Mouse (Mus musculus): ENCODE data around the gene Hist2h2be. TPM values are rescaled to one million over a fixed set of nuclear protein-coding genes. Genes with fewer than 3 reads are reported as not detected.

Gene Hist2h2be
- polyA plus RNA-seq, 1 experiment = 0.14 TPM

DNA sequence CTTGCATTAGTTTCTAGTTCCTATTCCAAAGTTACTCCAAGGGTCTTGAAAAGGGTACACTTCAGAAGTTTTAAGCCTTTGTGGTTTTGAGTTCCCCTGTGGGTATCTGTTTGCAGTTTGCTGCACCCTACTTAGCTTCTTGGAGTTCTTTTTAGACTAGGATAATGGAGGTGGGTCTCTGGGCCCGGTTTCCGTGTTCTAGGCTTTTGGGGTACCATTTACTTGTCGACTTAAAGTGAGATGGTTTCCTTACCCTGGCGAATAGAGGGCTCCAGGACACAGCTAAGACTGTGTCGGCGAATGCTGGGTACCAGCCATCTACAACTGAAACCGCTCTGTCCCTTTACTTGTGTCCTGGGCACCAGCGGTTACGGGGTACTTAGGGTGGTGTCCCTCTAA, 720 bp downstream of the Hist2h2be start:
- H3K27me3 ChIP-seq (ENCODE audit: control insufficient read depth) = no peaks in the 10 kb centered on the region
- no peaks in the 10 kb centered on the region for H3K9me3 ChIP-seq (ENCODE audit: control insufficient read depth, low read length)
- peaks cover 32% of the 10 kb centered on the region for H3K36me3 ChIP-seq (ENCODE audit: control insufficient read depth)
- peaks cover 78% of the 10 kb centered on the region for H3K4me1 ChIP-seq (ENCODE audit: control insufficient read depth)
- TF ChIP-seq TAL1 (IDR thresholded peaks at IDR 0.05; ENCODE audit: low read length) (no peak), GATA1 (IDR thresholded peaks at IDR 0.05; ENCODE audit: low read length) (no peak)
- H3K4me3 ChIP-seq (replicated peaks) = peak overlapping the region; percentile 81

DNA sequence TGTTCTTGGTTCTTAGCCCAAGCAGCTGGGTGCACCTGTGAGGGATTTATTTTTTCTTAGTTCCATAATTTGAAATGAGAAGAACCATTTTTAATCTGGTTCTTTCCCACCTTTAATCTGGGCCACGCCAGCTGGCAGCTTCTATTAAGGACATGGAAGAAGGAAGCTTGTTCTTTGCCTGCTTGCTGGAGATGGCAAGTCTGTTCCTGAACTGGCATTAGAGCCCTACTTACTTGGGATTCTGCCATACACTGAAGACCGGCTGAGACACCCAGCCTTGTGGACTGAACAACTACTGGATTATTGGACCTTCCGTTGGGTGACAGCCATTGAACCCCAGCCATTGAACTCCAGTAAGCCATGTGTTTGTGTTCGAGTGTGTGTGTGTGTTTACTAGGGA, 1.9 kb downstream of the Hist2h2be start:
- TF ChIP-seq GATA1 (IDR thresholded peaks at IDR 0.05; ENCODE audit: low read length) = no peak
- TF ChIP-seq TAL1 (IDR thresholded peaks at IDR 0.05; ENCODE audit: low read length) = no peak
- H3K36me3 ChIP-seq (ENCODE audit: control insufficient read depth) = peaks cover 41% of the 10 kb centered on the region
- peak overlapping the region; percentile 81 for H3K4me3 ChIP-seq (replicated peaks)
- H3K4me1 ChIP-seq (ENCODE audit: control insufficient read depth) = peaks cover 82% of the 10 kb centered on the region
- no peaks in the 10 kb centered on the region for H3K27me3 ChIP-seq (ENCODE audit: control insufficient read depth)
- H3K9me3 ChIP-seq (ENCODE audit: control insufficient read depth, low read length) = no peaks in the 10 kb centered on the region

DNA sequence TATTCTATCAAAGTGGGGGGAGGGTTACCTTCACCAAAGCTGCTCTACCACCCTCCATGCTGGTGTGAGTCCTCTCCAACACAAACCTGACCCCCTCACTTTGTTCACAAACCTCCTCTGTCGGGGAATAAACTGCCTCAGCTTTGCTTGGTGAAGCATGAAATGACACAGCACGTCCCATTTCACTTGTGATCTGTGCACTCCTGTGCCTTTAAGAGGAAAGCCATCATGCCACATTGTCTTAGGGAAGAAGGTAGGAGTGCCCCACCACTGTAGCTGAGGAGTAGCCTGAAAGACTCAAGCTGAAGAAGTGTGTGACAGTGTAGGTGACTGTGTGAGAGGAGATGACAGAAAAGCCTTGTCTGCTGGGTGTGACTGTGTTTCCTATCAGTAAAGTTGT, 4.5 kb downstream of the Hist2h2be start:
- no peaks in the 10 kb centered on the region for H3K9me3 ChIP-seq (ENCODE audit: control insufficient read depth, low read length)
- H3K4me3 ChIP-seq (replicated peaks) = peak overlapping the region; percentile 81
- peaks cover 71% of the 10 kb centered on the region for H3K4me1 ChIP-seq (ENCODE audit: control insufficient read depth)
- H3K27me3 ChIP-seq (ENCODE audit: control insufficient read depth) = no peaks in the 10 kb centered on the region
- TF ChIP-seq GATA1 (IDR thresholded peaks at IDR 0.05; ENCODE audit: low read length) (no peak), TAL1 (IDR thresholded peaks at IDR 0.05; ENCODE audit: low read length) (no peak)
- peaks cover 49% of the 10 kb centered on the region for H3K36me3 ChIP-seq (ENCODE audit: control insufficient read depth)

DNA sequence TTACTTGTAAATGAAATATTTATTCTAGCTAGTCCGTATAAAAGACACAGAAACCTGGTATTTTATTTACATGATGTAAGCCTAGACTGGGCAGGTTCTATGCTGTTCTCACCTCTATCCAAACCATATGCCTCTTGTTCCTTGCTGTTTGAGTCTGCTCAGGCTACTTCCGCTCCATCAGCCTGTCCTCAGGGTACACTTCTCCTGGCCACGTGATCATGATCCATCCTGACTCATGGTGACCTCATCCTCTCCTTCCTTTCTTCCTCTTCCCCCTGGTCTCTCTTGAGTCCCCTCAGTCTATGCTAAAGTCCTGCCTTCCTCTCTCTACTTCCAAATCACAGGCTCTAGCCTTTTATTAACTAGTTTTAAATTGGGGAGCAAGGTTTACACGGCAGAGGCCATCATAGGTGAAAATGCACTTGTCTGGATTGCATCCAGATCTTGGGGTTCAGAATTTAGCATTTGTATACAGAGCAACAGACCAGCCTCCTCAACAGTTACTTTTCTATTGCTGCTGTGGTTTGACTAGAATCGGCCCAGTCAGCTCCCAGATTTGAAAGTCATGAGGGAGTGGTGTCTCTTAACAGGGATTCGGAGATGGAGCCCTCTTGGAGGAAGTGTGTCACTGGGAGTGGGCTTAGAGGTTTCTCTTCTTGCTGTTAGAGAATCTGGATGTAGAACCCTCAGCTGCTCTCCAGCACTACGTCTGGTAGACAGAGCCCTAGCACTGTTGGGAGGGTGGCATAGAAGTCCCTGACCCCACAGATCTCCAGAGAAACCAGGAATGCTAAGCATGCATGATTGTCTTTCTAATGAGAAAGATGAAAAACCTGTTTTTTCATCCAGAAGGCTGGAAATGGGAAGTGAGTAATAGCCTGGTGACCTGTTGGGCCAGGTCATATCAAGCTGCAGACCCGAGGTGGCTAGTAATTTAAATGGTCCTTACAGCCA, 6.1 kb downstream of the Hist2h2be start:
- H3K4me3 ChIP-seq (replicated peaks) = no peak overlapping the region

DNA sequence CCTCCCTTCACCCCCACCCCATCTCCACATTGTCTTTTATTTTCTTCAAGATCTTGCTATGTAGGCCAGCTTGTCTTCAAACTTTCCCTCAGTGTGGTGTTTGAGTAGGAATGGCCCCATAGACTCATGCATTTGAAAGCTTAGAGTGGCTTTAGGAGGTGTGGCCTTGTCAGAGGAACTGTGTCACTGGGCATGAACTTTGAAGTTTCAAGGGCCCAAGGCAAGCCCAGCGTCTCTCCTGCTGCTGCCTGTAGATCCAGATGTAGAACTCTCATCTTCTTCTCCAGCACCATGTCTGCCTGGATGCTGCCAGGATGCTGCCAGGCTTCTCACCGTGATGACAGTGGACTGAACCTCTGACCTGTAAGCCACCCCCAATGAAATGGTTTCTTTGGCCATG, 7.9 kb downstream of the Hist2h2be start:
- H3K4me3 ChIP-seq (replicated peaks) = no peak overlapping the region
- H3K9me3 ChIP-seq (ENCODE audit: control insufficient read depth, low read length) = no peaks in the 10 kb centered on the region
- TF ChIP-seq TAL1 (IDR thresholded peaks at IDR 0.05; ENCODE audit: low read length) (no peak), GATA1 (IDR thresholded peaks at IDR 0.05; ENCODE audit: low read length) (no peak)
- peaks cover 53% of the 10 kb centered on the region for H3K4me1 ChIP-seq (ENCODE audit: control insufficient read depth)
- H3K27me3 ChIP-seq (ENCODE audit: control insufficient read depth) = no peaks in the 10 kb centered on the region
- H3K36me3 ChIP-seq (ENCODE audit: control insufficient read depth) = peaks cover 42% of the 10 kb centered on the region

More for the DNA sequence above, 6.1 kb downstream of the Hist2h2be start:
- Histone ChIP-seq H3K4me1 (ENCODE audit: control insufficient read depth) (peaks cover 67% of the 10 kb centered on the region), H3K9me3 (ENCODE audit: control insufficient read depth, low read length) (no peaks in the 10 kb centered on the region), H3K27me3 (ENCODE audit: control insufficient read depth) (no peaks in the 10 kb centered on the region), H3K36me3 (ENCODE audit: control insufficient read depth) (peaks cover 49% of the 10 kb centered on the region)
- TF ChIP-seq GATA1 (IDR thresholded peaks at IDR 0.05; ENCODE audit: low read length) = no peak

DNA sequence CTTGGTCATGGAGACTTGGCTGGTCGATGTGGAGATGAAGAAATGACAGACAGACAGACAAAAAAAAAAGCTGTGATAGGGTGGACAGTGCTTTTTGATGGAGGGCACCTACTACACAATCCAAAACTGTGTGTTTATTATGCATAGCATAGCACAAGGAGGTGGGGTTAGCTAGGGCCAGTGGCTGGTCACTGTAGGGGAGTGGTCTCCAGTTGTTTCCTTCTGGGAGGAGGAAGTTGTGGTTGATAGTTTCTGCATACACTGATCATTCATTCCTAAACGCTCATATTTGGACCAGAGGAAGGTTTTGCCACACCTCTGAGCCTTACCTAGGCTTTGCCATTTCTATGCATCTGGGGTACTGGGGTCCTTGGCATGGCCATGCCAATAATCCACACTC, 9.5 kb downstream of the Hist2h2be start:
- Histone ChIP-seq H3K27me3 (ENCODE audit: control insufficient read depth) (no peaks in the 10 kb centered on the region), H3K9me3 (ENCODE audit: control insufficient read depth, low read length) (no peaks in the 10 kb centered on the region), H3K36me3 (ENCODE audit: control insufficient read depth) (peaks cover 26% of the 10 kb centered on the region), H3K4me1 (ENCODE audit: control insufficient read depth) (peaks cover 43% of the 10 kb centered on the region), H3K4me3 (replicated peaks) (no peak overlapping the region)
- TF ChIP-seq TAL1 (IDR thresholded peaks at IDR 0.05; ENCODE audit: low read length) (no peak), GATA1 (IDR thresholded peaks at IDR 0.05; ENCODE audit: low read length) (no peak)

DNA sequence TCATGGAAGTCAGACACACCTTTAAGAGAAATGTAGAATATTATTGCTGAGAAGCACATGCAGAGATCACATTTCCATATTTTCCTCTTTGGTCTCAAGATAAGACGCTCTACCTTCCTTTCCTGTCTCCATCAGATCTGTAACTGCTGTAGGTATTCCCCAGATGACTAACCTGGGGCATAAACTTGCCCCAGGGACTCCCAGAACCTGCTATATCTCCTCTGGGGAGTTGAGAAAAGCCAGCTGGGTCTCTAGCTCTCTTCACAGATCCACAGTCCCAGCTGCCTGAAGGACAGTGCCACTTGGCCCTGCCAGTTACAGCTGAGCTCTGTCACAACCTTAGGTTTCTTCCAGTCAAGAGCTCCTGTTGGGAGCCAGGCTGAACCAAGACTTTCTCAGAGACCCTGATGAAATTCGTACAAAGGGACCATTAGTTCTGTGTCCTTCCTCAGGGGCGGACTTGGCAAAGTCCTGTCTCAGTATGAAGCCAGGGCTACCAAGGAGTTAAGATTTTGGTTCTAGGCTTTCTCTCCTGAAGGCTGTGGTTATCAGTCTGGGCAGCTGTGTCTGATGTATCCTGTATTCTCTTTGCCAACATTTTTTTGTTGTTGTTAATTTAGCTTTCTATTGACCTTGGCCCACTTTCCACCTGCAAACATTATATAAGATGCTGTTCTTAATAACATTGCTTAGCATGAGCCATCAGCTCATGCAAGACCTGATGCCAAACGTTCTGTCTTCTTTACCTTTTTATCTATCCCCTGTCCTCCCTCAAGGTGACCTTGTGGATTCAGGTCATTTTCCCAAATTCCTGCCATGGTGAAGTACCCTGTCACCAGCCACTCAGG, 10.2 kb downstream of the Hist2h2be start:
- H3K4me3 ChIP-seq (replicated peaks) = no peak overlapping the region
- peaks cover 22% of the 10 kb centered on the region for H3K36me3 ChIP-seq (ENCODE audit: control insufficient read depth)
- TF ChIP-seq GATA1 (IDR thresholded peaks at IDR 0.05; ENCODE audit: low read length) (no peak), TAL1 (IDR thresholded peaks at IDR 0.05; ENCODE audit: low read length) (no peak)
- no peaks in the 10 kb centered on the region for H3K27me3 ChIP-seq (ENCODE audit: control insufficient read depth)
- no peaks in the 10 kb centered on the region for H3K9me3 ChIP-seq (ENCODE audit: control insufficient read depth, low read length)
- peaks cover 42% of the 10 kb centered on the region for H3K4me1 ChIP-seq (ENCODE audit: control insufficient read depth)

DNA sequence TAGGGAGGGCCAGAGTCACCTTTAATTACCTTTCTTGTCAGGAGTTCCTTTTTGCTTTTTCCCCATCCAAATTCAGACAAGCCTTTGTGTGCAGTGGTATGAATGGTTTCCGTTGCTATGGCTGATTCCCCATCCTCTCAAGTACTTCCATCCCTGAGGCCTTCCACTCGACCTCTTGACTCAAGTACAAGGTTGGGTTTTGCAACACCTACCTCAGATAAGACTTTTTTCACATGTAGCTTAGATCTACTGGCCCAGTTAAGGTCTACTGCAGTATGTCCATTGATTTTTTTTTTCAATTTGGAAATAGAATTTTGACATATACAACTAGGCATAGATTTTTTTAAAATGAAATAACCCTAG, 10.8 kb downstream of the Hist2h2be start:
- H3K36me3 ChIP-seq (ENCODE audit: control insufficient read depth) = peaks cover 19% of the 10 kb centered on the region
- no peaks in the 10 kb centered on the region for H3K27me3 ChIP-seq (ENCODE audit: control insufficient read depth)
- H3K9me3 ChIP-seq (ENCODE audit: control insufficient read depth, low read length) = no peaks in the 10 kb centered on the region
- H3K4me1 ChIP-seq (ENCODE audit: control insufficient read depth) = peaks cover 41% of the 10 kb centered on the region
- H3K4me3 ChIP-seq (replicated peaks) = no peak overlapping the region
- TF ChIP-seq TAL1 (IDR thresholded peaks at IDR 0.05; ENCODE audit: low read length) = no peak
- TF ChIP-seq GATA1 (IDR thresholded peaks at IDR 0.05; ENCODE audit: low read length) = no peak

DNA sequence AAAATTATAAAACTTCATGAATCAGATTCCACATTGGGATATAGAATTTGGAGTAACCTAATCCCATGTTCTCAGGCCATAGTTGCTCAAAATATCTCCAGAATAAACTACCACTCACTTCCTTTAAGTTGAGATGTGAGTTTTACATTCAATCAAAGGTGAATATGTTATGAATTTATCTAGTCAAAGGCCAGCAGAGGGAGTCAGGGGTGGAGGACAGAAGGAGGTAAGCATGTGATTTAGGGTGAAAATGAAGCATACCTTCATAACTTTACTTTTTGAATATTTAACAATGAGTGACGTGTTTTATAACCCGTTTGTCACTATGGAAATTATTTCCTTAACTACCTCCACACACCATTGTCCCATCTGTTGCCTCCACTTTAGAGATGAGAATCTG, 14.0 kb downstream of the Hist2h2be start:
- Histone ChIP-seq H3K4me3 (replicated peaks) (peak overlapping the region; percentile 65), H3K4me1 (ENCODE audit: control insufficient read depth) (peaks cover 44% of the 10 kb centered on the region), H3K36me3 (ENCODE audit: control insufficient read depth) (peaks cover 2% of the 10 kb centered on the region; the same call in 1 of the 2 replicates), H3K9me3 (ENCODE audit: control insufficient read depth, low read length) (no peaks in the 10 kb centered on the region), H3K27me3 (ENCODE audit: control insufficient read depth) (no peaks in the 10 kb centered on the region)
- TF ChIP-seq GATA1 (IDR thresholded peaks at IDR 0.05; ENCODE audit: low read length) = no peak
